Mouse (Mus musculus): ENCODE data around the gene Vstm2l.

DNA sequence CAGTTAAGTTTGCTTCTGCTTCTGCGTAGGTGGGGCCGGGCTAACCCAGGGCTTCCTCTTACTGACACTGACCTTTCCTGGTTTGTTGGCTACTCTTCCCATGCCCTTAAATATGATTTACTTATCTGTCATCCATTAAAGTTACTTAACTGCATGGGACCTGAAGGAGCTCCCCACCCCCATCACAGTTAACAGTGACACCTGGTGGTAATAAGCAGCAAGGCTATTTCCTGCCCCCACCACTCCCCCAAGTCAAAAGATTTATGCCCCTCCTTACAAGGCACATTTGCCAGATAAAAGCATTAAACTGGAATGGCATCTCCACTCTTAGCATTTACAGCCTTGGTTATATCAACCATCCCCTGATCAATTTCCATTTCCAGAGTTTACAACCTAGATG, 75.5 kb downstream of the Vstm2l start:
- TF ChIP-seq E2F4 (IDR thresholded peaks at IDR 0.05; ENCODE audit: insufficient read depth): no peak
- no peak for TF ChIP-seq USF1 (IDR thresholded peaks at IDR 0.05; ENCODE audit: low read depth)
- TF ChIP-seq TCF12 (IDR thresholded peaks at IDR 0.05; ENCODE audit: insufficient read depth, poor library complexity, severe bottlenecking): no peak
- no peak for TF ChIP-seq MYOG (IDR thresholded peaks at IDR 0.05; ENCODE audit: control insufficient read depth in 1 of 3, insufficient read depth in 1 of 3, insufficient read length in 2 of 3, low read depth in 2 of 3)
- no peak for TF ChIP-seq POLR2A (IDR thresholded peaks at IDR 0.05; ENCODE audit: insufficient read length, low read depth)
- TF ChIP-seq MAX (IDR thresholded peaks at IDR 0.05; ENCODE audit: low read depth): no peak
- TF ChIP-seq POLR2AphosphoS2 (IDR thresholded peaks at IDR 0.05; ENCODE audit: insufficient read length, low read depth): no peak
- TF ChIP-seq MYOD1 (IDR thresholded peaks at IDR 0.05; ENCODE audit: control insufficient read depth in 1 of 3, insufficient read length in 2 of 3, low read depth in 2 of 3): no peak
